Mouse (Mus musculus) layer of hippocampus, postnatal 14 days (tissue): Measurements from ENCODE around the gene H2-Oa. TPM values are rescaled to one million over a fixed set of nuclear protein-coding genes. Genes with fewer than 3 reads are reported as not detected.
"Not testable (repeated sequence)": the region's sequence is repeated elsewhere in the genome, so short reads cannot be mapped to it uniquely, and the experiment has no call there.

ENCODE experiments used
- DNase-seq, 2 experiments: peaks; one replicate each; pipeline ENCODE4 v3.0.0; 2021 to 2022; ENCODE audit warnings: low spot score in 2 of 2, mixed read lengths in 1 of 2
- total RNA-seq, 2 experiments: library from RNA; stranded (reverse); gene quantifications; 2 replicates each; pipeline ENCODE4 v1.2.3; 2021

H2-Oa gene
- total RNA-seq, 2 experiments from 2014 or later = not detected

DNA sequence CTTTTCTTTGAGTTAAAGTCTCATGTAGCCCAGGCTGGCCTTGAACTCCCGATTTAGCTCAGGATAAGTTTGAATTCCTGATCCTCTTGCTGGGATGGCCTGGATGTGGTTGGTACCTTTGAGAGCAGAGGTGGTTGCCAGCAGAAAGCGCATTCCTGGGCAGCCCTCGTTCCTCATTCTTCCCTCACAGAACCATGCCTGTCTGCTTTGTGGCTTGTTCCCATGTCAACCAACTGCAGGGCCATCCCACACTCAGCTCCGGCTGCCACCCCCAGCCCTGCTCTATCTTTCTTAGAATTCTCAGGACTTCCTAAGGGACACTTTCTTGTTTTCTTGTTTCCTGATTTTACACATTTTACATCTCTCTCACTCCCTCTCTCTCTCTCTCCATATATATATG lies 49.3 kb downstream of the H2-Oa start:
- DNase-seq = no peak

DNA sequence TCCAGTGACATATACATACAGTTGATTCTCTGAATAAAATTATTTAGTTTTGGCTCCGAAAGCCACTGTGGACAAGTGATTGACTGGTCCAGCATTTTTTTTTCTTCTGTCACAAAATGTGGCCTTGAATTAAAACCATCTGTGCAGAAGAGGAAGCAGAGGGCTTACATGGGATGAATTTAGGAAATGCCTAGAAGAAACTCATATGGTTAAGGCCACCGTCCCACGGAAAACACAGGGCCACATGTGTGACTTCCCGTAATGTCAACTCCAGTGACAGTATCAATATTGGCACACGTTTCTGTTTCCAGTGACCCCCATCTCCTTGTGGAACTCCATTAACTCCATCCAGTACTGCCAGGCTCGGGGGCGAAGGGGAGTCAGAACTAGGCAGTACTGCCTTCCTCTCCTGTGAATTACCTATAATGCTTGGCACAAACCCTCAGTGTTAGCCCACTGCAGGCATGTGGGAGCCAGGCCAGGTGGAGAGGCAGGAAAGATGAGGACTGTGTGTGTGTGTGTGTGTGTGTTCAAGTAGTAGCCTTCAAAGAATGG lies 50.4 kb downstream of the H2-Oa start:
- DNase-seq = no peak

DNA sequence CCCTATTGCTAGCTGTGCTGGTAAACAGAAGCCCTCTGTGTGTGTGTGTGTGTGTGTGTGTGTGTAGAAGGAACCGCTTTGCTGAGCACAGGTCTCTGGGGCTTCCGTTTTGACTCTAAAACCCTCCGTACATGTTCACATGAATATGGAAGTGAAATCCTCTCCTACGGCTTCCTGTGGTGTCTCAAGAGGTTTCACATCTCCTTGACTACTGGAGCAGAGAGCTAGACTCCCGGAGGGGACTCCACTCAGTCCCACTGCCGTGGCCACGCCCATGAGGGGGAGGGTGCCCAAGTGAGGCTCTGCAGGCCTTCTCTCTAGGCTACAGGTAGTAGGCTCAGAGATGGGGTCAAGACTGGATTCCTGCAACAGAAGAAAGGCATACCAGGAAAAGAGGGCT lies 50.9 kb downstream of the H2-Oa start, which contains the start of gene H2-DMb2:
TSS of gene H2-DMb2 (plus strand) at position 275 of the 400 bp plus-strand sequence.
- no peak for DNase-seq

DNA sequence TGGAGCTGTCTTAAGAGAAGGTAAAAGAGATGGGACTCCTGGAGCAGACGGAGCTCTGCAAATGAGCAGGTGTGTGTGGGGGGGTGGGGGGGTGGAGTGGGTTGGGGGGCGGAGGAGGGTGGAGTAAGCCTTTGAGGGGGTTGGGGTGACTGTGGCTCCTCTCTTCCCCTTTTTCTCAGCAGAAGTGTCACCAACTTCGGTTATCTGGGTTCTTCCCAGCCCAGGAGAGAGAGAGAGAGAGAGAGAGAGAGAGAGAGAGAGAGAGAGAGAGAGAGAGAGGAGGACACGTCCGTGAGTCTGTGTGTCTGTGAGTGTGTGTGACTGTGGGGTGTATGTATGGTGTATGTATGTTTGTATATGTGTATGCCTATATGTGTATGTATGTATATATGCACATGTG lies 51.3 kb downstream of the H2-Oa start:
- DNase-seq = no peak

DNA sequence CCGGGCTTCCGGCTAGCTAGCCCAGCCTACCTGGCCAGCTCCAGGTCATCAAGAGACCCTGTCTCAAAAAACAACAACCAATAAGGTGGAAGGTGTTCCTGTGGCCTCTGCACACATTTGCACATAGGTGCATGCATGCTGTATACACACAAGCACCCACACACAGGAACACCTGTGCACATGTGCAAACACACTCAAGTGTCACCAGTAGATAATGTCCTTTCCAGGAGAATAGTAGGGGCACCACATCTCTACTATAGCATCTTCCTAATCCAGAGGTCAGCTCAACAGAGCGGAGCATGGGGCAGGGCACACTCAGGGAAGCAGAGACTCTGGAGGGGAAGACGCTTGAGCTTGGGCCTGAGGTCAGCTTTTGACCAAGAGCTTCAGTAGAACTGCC lies 52.1 kb downstream of the H2-Oa start:
- not testable (repeated sequence) for DNase-seq

Other genes with a start within 250 kb of the H2-Oa start
- gene Cd320, start 249.2 kb upstream of the H2-Oa start, total RNA-seq = 10 to 100 TPM; 25.9 to 28.8 TPM
- gene Gm7029, start 218.5 kb upstream of the H2-Oa start, total RNA-seq = not detected
- gene Kifc1, start 201.7 kb upstream of the H2-Oa start, total RNA-seq = 1 to 10 TPM; 2.9 to 4.5 TPM
- gene Platr17, start 187.2 kb upstream of the H2-Oa start, total RNA-seq = under 1 TPM in 1 of 2 experiments, not detected in 1; 0.50 TPM
- gene Daxx, start 182.9 kb upstream of the H2-Oa start, total RNA-seq = 10 to 100 TPM; 28.0 to 28.6 TPM
- 10 to 100 TPM; 27.4 to 34.4 TPM for gene Tapbp, start 176.4 kb upstream of the H2-Oa start, total RNA-seq
- 10 to 100 TPM; 30.5 to 34.0 TPM for gene Zbtb22, start 176.4 kb upstream of the H2-Oa start, total RNA-seq
- 10 to 100 TPM; 67.0 to 68.9 TPM for gene Rgl2, start 162.8 kb upstream of the H2-Oa start, total RNA-seq
- 10 to 100 TPM; 89.3 to 93.4 TPM for gene Pfdn6, start 152.0 kb upstream of the H2-Oa start, total RNA-seq
- gene Wdr46, start 151.7 kb upstream of the H2-Oa start, total RNA-seq = 10 to 100 TPM; 17.5 to 18.5 TPM
- 1 to 10 TPM; 5.4 to 6.8 TPM for gene B3galt4, start 140.9 kb upstream of the H2-Oa start, total RNA-seq
- 10 to 100 TPM; 78.5 to 84.4 TPM for gene Vps52, start 136.5 kb upstream of the H2-Oa start, total RNA-seq
- 100 to 1,000 TPM; 356 to 380 TPM for gene Rps18, start 136.3 kb upstream of the H2-Oa start, total RNA-seq
- gene H2-K1, start 92.0 kb upstream of the H2-Oa start, total RNA-seq = 10 to 100 TPM; 14.4 to 15.9 TPM
- 10 to 100 TPM; 32.5 to 37.8 TPM for gene Ring1, start 67.7 kb upstream of the H2-Oa start, total RNA-seq
- gene H2-Ke6, start 64.3 kb upstream of the H2-Oa start, total RNA-seq = 10 to 100 TPM; 48.0 to 48.7 TPM
- 10 to 100 TPM; 91.2 to 97.5 TPM for gene Slc39a7, start 60.7 kb upstream of the H2-Oa start, total RNA-seq
- gene Rxrb, start 60.5 kb upstream of the H2-Oa start, total RNA-seq = 10 to 100 TPM; 70.9 to 72.1 TPM
- gene Col11a2, start 52.9 kb upstream of the H2-Oa start, total RNA-seq = 10 to 100 TPM; 26.8 to 27.4 TPM
- 10 to 100 TPM; 36.8 to 38.0 TPM for gene H2-DMa, start 27.2 kb downstream of the H2-Oa start, total RNA-seq
- 100 to 1,000 TPM; 248 to 278 TPM for gene Brd2, start 30.3 kb downstream of the H2-Oa start, total RNA-seq
- gene H2-DMb2, start 51.0 kb downstream of the H2-Oa start, total RNA-seq = 1 to 10 TPM in 1 of 2 experiments, under 1 TPM in 1; 0.55 to 1.0 TPM
- gene H2-DMb1, start 60.7 kb downstream of the H2-Oa start, total RNA-seq = under 1 TPM; 0.65 to 0.98 TPM
- 1 to 10 TPM; 2.8 to 3.2 TPM for gene Tap1, start 95.2 kb downstream of the H2-Oa start, total RNA-seq
- 1 to 10 TPM; 1.1 to 1.8 TPM for gene Psmb9, start 95.4 kb downstream of the H2-Oa start, total RNA-seq
- gene Psmb8, start 105.4 kb downstream of the H2-Oa start, total RNA-seq = 1 to 10 TPM; 2.5 to 2.6 TPM
- 1 to 10 TPM; 5.7 to 5.9 TPM for gene Tap2, start 111.2 kb downstream of the H2-Oa start, total RNA-seq
- under 1 TPM in 1 of 2 experiments, not detected in 1; 0.69 TPM for gene H2-Ob, start 146.6 kb downstream of the H2-Oa start, total RNA-seq
- 1 to 10 TPM; 2.3 to 2.7 TPM for gene H2-Ab1, start 165.3 kb downstream of the H2-Oa start, total RNA-seq
- gene H2-Aa, start 195.5 kb downstream of the H2-Oa start, total RNA-seq = 1 to 10 TPM in 1 of 2 experiments, under 1 TPM in 1; 0.93 to 2.1 TPM
- gene H2-Eb1, start 213.5 kb downstream of the H2-Oa start, total RNA-seq = 1 to 10 TPM; 1.8 to 2.1 TPM
- not detected for gene H2-Eb2, start 233.3 kb downstream of the H2-Oa start, total RNA-seq